Mouse (Mus musculus) spleen, adult 2 months (tissue): ENCODE results near the gene Rab40c. TPM values are rescaled to one million over a fixed set of nuclear protein-coding genes. Genes with fewer than 3 reads are reported as not detected.
"Not testable (repeated sequence)": the region's sequence is repeated elsewhere in the genome, so short reads cannot be mapped to it uniquely, and the experiment has no call there.

ENCODE experiments used
- DNase-seq, 2 experiments: peaks; one replicate each; pipeline versions ENCODE4 v3.0.0 to v3.0.0-alpha.2; 2012 to 2021; ENCODE audit warnings: low spot score in 2 of 2, low read depth in 1 of 2
- H3K27ac ChIP-seq: fragments of 200-500 bp; 2 replicates; pipeline ENCODE4 v1.5.1; 2012; ENCODE audit warnings: low read length, inconsistent platforms; ENCODE audit not compliant: insufficient read depth
- H3K27me3 ChIP-seq: fragments of 200-500 bp; 2 replicates; pipeline ENCODE4 v1.6.1; 2012; ENCODE audit warnings: mild to moderate bottlenecking, moderate library complexity, low read length, inconsistent platforms; ENCODE audit not compliant: control insufficient read depth, insufficient read depth
- H3K36me3 ChIP-seq: fragments of 200-500 bp; 2 replicates; pipeline ENCODE4 v1.6.1; 2012; ENCODE audit warnings: mild to moderate bottlenecking, low read length, inconsistent platforms; ENCODE audit not compliant: control insufficient read depth, insufficient read depth
- H3K4me1 ChIP-seq: fragments of 200-500 bp; 2 replicates; pipeline ENCODE4 v1.6.1; 2011; ENCODE audit warnings: inconsistent platforms; ENCODE audit not compliant: control insufficient read depth, insufficient read depth, insufficient read length
- H3K4me3 ChIP-seq: fragments of 200-500 bp; 2 replicates; pipeline ENCODE4 v1.5.1; 2011; ENCODE audit warnings: mild to moderate bottlenecking, inconsistent platforms; ENCODE audit not compliant: insufficient read depth, insufficient read length; ENCODE audit errors: extremely low read depth
- CTCF ChIP-seq: fragments of 200-500 bp; IDR thresholded peaks from 2 replicates; pipeline ENCODE4 v1.5.1; 2011; ENCODE audit warnings: mild to moderate bottlenecking, inconsistent platforms; ENCODE audit not compliant: insufficient read depth, insufficient read length, insufficient replicate concordance; ENCODE audit errors: extremely low read depth
- POLR2A ChIP-seq: fragments of 200-500 bp; IDR thresholded peaks from 2 replicates; pipeline ENCODE4 v1.6.1; 2011; ENCODE audit warnings: low read depth, low read length, inconsistent platforms
- WGBS: fragments of 180-500 bp; shearing (Covaris S2); methylation state at CpG from one replicate; pipeline ENCODE4 v1.1.7; 2018; 5-methylcytosine and 5-hydroxymethylcytosine counted together
- polyA plus RNA-seq: library from polyadenylated mRNA; depleted of rRNA; stranded (reverse); fragments of >200 nt; gene quantifications from 2 replicates; pipeline ENCODE4 v1.2.3, GENCODE M21; 2012

Rab40c gene
- polyA plus RNA-seq, 1 experiment: 31.6 TPM

- H3K27me3 ChIP-seq: no peaks in the 10 kb centered on the region
- H3K4me1 ChIP-seq: no peaks in the 10 kb centered on the region; the same call in 1 of the 2 replicates
- no peak overlapping the region for H3K27ac ChIP-seq
- no peak for DNase-seq
- H3K4me3 ChIP-seq: no peak overlapping the region
- peaks cover 4% of the 10 kb centered on the region; the same call in 1 of the 2 replicates for H3K36me3 ChIP-seq
- 80% methylated on average over 10 of the region's 10 CpGs for WGBS
- no peak for TF ChIP-seq POLR2A
- no peak for TF ChIP-seq CTCF
These were observed 43.1 kb downstream of the Rab40c start for GRCm38 (mm10) chr17:25876347-25876915.

- WGBS: under 1% methylated on average over 59 of the region's 59 CpGs
- no peaks in the 10 kb centered on the region for H3K27me3 ChIP-seq
- H3K4me1 ChIP-seq: no peaks in the 10 kb centered on the region; the same call in 1 of the 2 replicates
- TF ChIP-seq POLR2A (peak; percentile 70), CTCF (no peak)
- peaks cover 4% of the 10 kb centered on the region; the same call in 1 of the 2 replicates for H3K36me3 ChIP-seq
- peak overlapping the region; percentile 86 for H3K27ac ChIP-seq
- H3K4me3 ChIP-seq: peak overlapping the region; percentile 93
- peak; percentile 54 to 89 for DNase-seq
These were observed 44.1 kb downstream of the Rab40c start for GRCm38 (mm10) chr17:25875171-25876136.

- DNase-seq: peak; percentile 80 to 91
- Histone ChIP-seq H3K4me1 (no peaks in the 10 kb centered on the region; the same call in 1 of the 2 replicates), H3K27ac (peak within 1 kb of the TSS; percentile 86), H3K27me3 (no peaks in the 10 kb centered on the region), H3K4me3 (peak within 1 kb of the TSS; percentile 93), H3K36me3 (peaks cover 4% of the 10 kb centered on the region; the same call in 1 of the 2 replicates)
- TF ChIP-seq CTCF (no peak), POLR2A (no peak)
- under 1% methylated on average over 25 of the region's 25 CpGs for WGBS
These were observed 44.8 kb downstream of the Rab40c start, which contains the start of gene Mettl26 for GRCm38 (mm10) chr17:25874721-25875170. Gene Mettl26 (plus strand): TSS chr17:25875074.

- Histone ChIP-seq H3K4me1 (no peaks in the 10 kb centered on the region; the same call in 1 of the 2 replicates), H3K36me3 (peaks cover 4% of the 10 kb centered on the region; the same call in 1 of the 2 replicates), H3K4me3 (peak overlapping the region; percentile 93), H3K27ac (peak overlapping the region; percentile 49), H3K27me3 (no peaks in the 10 kb centered on the region)
- no peak for TF ChIP-seq CTCF
- no peak for TF ChIP-seq POLR2A
- WGBS: 12% methylated on average over 14 of the region's 14 CpGs
- DNase-seq: no peak
These were observed 45.3 kb downstream of the Rab40c start for GRCm38 (mm10) chr17:25874148-25874720.

- no peaks in the 10 kb centered on the region for H3K27me3 ChIP-seq
- no peaks in the 10 kb centered on the region; the same call in 1 of the 2 replicates for H3K4me1 ChIP-seq
- WGBS: 86% methylated on average over 11 of the region's 11 CpGs
- H3K4me3 ChIP-seq: no peak overlapping the region
- H3K36me3 ChIP-seq: peaks cover 2% of the 10 kb centered on the region; the same call in 1 of the 2 replicates
- no peak for TF ChIP-seq CTCF
- TF ChIP-seq POLR2A: no peak
- DNase-seq: no peak
- no peak overlapping the region for H3K27ac ChIP-seq
These were observed 46.0 kb downstream of the Rab40c start for GRCm38 (mm10) chr17:25873405-25874147.

GRCm38 (mm10) chr17:25872676-25873075 is 46.9 kb downstream of the Rab40c start:
- TF ChIP-seq CTCF (no peak), POLR2A (no peak)
- DNase-seq: no peak
- Histone ChIP-seq H3K27ac (no peak overlapping the region), H3K27me3 (no peaks in the 10 kb centered on the region), H3K36me3 (0 out of 2 replicates have a peak, but pooled peaks cover under 1% of the 10 kb centered on the region), H3K4me3 (no peak overlapping the region), H3K4me1 (no peaks in the 10 kb centered on the region; the same call in 1 of the 2 replicates)
- 88% methylated on average over 3 of the region's 3 CpGs for WGBS

- H3K36me3 ChIP-seq, DNase-seq, H3K4me3 ChIP-seq, H3K4me1 ChIP-seq, H3K27ac ChIP-seq, H3K27me3 ChIP-seq: not testable (repeated sequence)
These were observed 48.0 kb downstream of the Rab40c start for GRCm38 (mm10) chr17:25871566-25871965.
